Mouse (Mus musculus) lung, postnatal 0 days (tissue): ENCODE measurements around the gene Pld1. TPM values are rescaled to one million over a fixed set of nuclear protein-coding genes. Genes with fewer than 3 reads are reported as not detected.

ENCODE experiments used
- ATAC-seq: fragments of 200-750 bp; cut with Nextera tagmentation; 2 replicates; pipeline ENCODE4 v1.8.0; 2017; ENCODE audit warnings: moderate library complexity
- DNase-seq: peaks from one replicate; pipeline ENCODE4 v3.0.0-alpha.2; 2016; ENCODE audit warnings: low spot score
- H3K27ac ChIP-seq: fragments of 300-500 bp; sonication (generic); 2 replicates; pipeline ENCODE4 v1.5.1; 2014; ENCODE audit warnings: antibody characterized with exemption, mild to moderate bottlenecking, low read length, mixed read lengths
- H3K27me3 ChIP-seq: fragments of 300-500 bp; sonication (generic); replicated peaks from 2 replicates; pipeline ENCODE4 v1.6.1; 2014; ENCODE audit warnings: low read length, mixed read lengths; ENCODE audit not compliant: insufficient read depth
- H3K36me3 ChIP-seq: fragments of 300-500 bp; sonication (generic); 2 replicates; pipeline ENCODE4 v1.6.1; 2014; ENCODE audit warnings: low read length, mixed read lengths; ENCODE audit not compliant: insufficient read depth
- H3K4me1 ChIP-seq: fragments of 300-500 bp; sonication (generic); 2 replicates; pipeline ENCODE4 v1.6.1; 2014; ENCODE audit warnings: antibody characterized with exemption, low read depth, low read length, mixed read lengths; ENCODE audit not compliant: insufficient read depth
- H3K4me2 ChIP-seq: fragments of 300-500 bp; sonication (generic); replicated peaks from 2 replicates; pipeline ENCODE4 v1.6.1; 2014; ENCODE audit warnings: low read depth, mild to moderate bottlenecking, low read length, moderate library complexity, mixed read lengths
- H3K4me3 ChIP-seq: fragments of 300-500 bp; sonication (generic); 2 replicates; pipeline ENCODE4 v1.5.1; 2014; ENCODE audit warnings: low read depth, low read length
- H3K9ac ChIP-seq: fragments of 300-500 bp; sonication (generic); replicated peaks from 2 replicates; pipeline ENCODE4 v1.6.1; 2014; ENCODE audit warnings: low read depth, mild to moderate bottlenecking
- H3K9me3 ChIP-seq: fragments of 300-500 bp; sonication (generic); 2 replicates; pipeline ENCODE4 v1.6.1; 2016; ENCODE audit warnings: low read length, mixed read lengths
- CTCF ChIP-seq: IDR thresholded peaks from 2 replicates; pipeline ENCODE4 v1.5.1; 2016; ENCODE audit warnings: antibody characterized with exemption, mild to moderate bottlenecking
- EP300 ChIP-seq: IDR thresholded peaks from 2 replicates; pipeline ENCODE4 v1.6.1; 2016; ENCODE audit warnings: antibody characterized with exemption, mild to moderate bottlenecking, control low read depth
- WGBS: fragments of 180-500 bp; shearing (Covaris S2); extraction: QIAGEN DNeasy Blood & Tissue Kit; methylation state at CpG from one replicate; pipeline ENCODE4 v1.1.7; 2014; 5-methylcytosine and 5-hydroxymethylcytosine counted together
- polyA plus RNA-seq: library from polyadenylated mRNA; unstranded; fragments of >200 nt; fragmentation: Nextera tagmentation; extraction: Ambion mirVana; gene quantifications from 2 replicates; pipeline ENCODE4 v1.2.1, GENCODE M21; 2015

The Pld1 gene
- polyA plus RNA-seq, 1 experiment from 2014 or later, result 10.2 TPM

GRCm38 (mm10) chr3:28041236-28041635 is 102.7 kb downstream of the Pld1 start:
- WGBS, result 83% methylated on average over 8 of the region's 8 CpGs
- Histone ChIP-seq H3K36me3 (peaks cover 14% of the 10 kb centered on the region; the same call in 1 of the 2 replicates), H3K4me2 (no peak overlapping the region), H3K4me1 (no peaks in the 10 kb centered on the region), H3K27ac (no peak overlapping the region), H3K9me3 (no peaks in the 10 kb centered on the region), H3K4me3 (no peak overlapping the region), H3K9ac (no peak overlapping the region), H3K27me3 (no peaks in the 10 kb centered on the region)
- no peak for ATAC-seq
- no peak for DNase-seq
- no peak for TF ChIP-seq EP300
- no peak for TF ChIP-seq CTCF

- DNase-seq, result no peak
- Histone ChIP-seq H3K4me2 (no peak overlapping the region), H3K36me3 (peaks cover 14% of the 10 kb centered on the region; the same call in 1 of the 2 replicates), H3K27me3 (no peaks in the 10 kb centered on the region), H3K9me3 (no peaks in the 10 kb centered on the region), H3K27ac (no peak overlapping the region), H3K4me3 (no peak overlapping the region), H3K9ac (no peak overlapping the region), H3K4me1 (no peaks in the 10 kb centered on the region)
- ATAC-seq, result no peak
- WGBS, result 96% methylated on average over 4 of the region's 4 CpGs
- no peak for TF ChIP-seq EP300
- TF ChIP-seq CTCF, result no peak
These were observed 103.9 kb downstream of the Pld1 start for GRCm38 (mm10) chr3:28042366-28042765.

GRCm38 (mm10) chr3:28047599-28047998 is 109.1 kb downstream of the Pld1 start:
- WGBS, result 81% methylated on average over 5 of the region's 5 CpGs
- DNase-seq (no peak), ATAC-seq (no peak)
- Histone ChIP-seq H3K36me3 (peaks cover 9% of the 10 kb centered on the region; the same call in 1 of the 2 replicates), H3K27ac (no peak overlapping the region), H3K9ac (no peak overlapping the region), H3K4me1 (no peaks in the 10 kb centered on the region), H3K4me2 (no peak overlapping the region), H3K4me3 (no peak overlapping the region), H3K27me3 (no peaks in the 10 kb centered on the region), H3K9me3 (no peaks in the 10 kb centered on the region)
- TF ChIP-seq CTCF (no peak), EP300 (no peak)

- 71% methylated on average over 2 of the region's 2 CpGs for WGBS
- H3K4me2 ChIP-seq, result no peak overlapping the region
- H3K36me3 ChIP-seq, result peaks cover 6% of the 10 kb centered on the region; the same call in 1 of the 2 replicates
- no peak overlapping the region for H3K4me3 ChIP-seq
- H3K27me3 ChIP-seq, result no peaks in the 10 kb centered on the region
- H3K27ac ChIP-seq, result no peak overlapping the region
- H3K9me3 ChIP-seq, result no peaks in the 10 kb centered on the region
- TF ChIP-seq CTCF (no peak), EP300 (0 out of 2 replicates have a peak, but pooled peaks have one; percentile 18)
- no peak overlapping the region for H3K9ac ChIP-seq
- no peaks in the 10 kb centered on the region for H3K4me1 ChIP-seq
- DNase-seq (peak; percentile 65), ATAC-seq (peak; percentile 65)
These were observed 111.0 kb downstream of the Pld1 start for GRCm38 (mm10) chr3:28049526-28049925.

GRCm38 (mm10) chr3:28053076-28053475 is 114.6 kb downstream of the Pld1 start:
- Histone ChIP-seq H3K27ac (no peak overlapping the region), H3K36me3 (peaks cover 6% of the 10 kb centered on the region; the same call in 1 of the 2 replicates), H3K9me3 (no peaks in the 10 kb centered on the region), H3K9ac (no peak overlapping the region), H3K4me2 (no peak overlapping the region), H3K4me3 (no peak overlapping the region), H3K4me1 (no peaks in the 10 kb centered on the region), H3K27me3 (no peaks in the 10 kb centered on the region)
- no peak for DNase-seq
- ATAC-seq, result no peak
- TF ChIP-seq CTCF (no peak), EP300 (no peak)
- WGBS, result 83% methylated on average over 4 of the region's 4 CpGs

GRCm38 (mm10) chr3:28060713-28061112 is 122.2 kb downstream of the Pld1 start:
- DNase-seq (no peak), ATAC-seq (no peak)
- TF ChIP-seq EP300 (no peak), CTCF (no peak)
- Histone ChIP-seq H3K4me3 (no peak overlapping the region), H3K9me3 (no peaks in the 10 kb centered on the region), H3K27ac (no peak overlapping the region), H3K9ac (no peak overlapping the region), H3K4me1 (no peaks in the 10 kb centered on the region), H3K36me3 (0 out of 2 replicates have a peak, but pooled peaks cover 9% of the 10 kb centered on the region), H3K4me2 (no peak overlapping the region), H3K27me3 (no peaks in the 10 kb centered on the region)
- 79% methylated on average over 4 of the region's 4 CpGs for WGBS

GRCm38 (mm10) chr3:28061155-28061554 is 122.7 kb downstream of the Pld1 start:
- no peak overlapping the region for H3K4me3 ChIP-seq
- DNase-seq (no peak), ATAC-seq (no peak)
- H3K9ac ChIP-seq, result no peak overlapping the region
- no peak overlapping the region for H3K27ac ChIP-seq
- TF ChIP-seq EP300 (no peak), CTCF (no peak)
- H3K36me3 ChIP-seq, result 0 out of 2 replicates have a peak, but pooled peaks cover 9% of the 10 kb centered on the region
- no peaks in the 10 kb centered on the region for H3K27me3 ChIP-seq
- no peaks in the 10 kb centered on the region for H3K4me1 ChIP-seq
- no peaks in the 10 kb centered on the region for H3K9me3 ChIP-seq
- no peak overlapping the region for H3K4me2 ChIP-seq
